Mouse (Mus musculus) forebrain, postnatal 0 days (tissue): ENCODE measurements at regions not wholly inside any gene's neighbourhood (a gene's known extent, or its start where the extent isn't known, plus 50 kb on each side); places are given as distances from the start of the nearest gene placed in this dataset.
"Not testable (repeated sequence)": the region's sequence is repeated elsewhere in the genome, so short reads cannot be mapped to it uniquely, and the experiment has no call there.

Experiments used
- ATAC-seq: fragments of 200-750 bp; cut with Nextera tagmentation; 2 replicates; pipeline ENCODE4 v1.8.0; 2017; ENCODE audit warnings: mild to moderate bottlenecking, moderate library complexity
- DNase-seq: peaks from one replicate; pipeline ENCODE4 v3.0.0-alpha.2; 2015
- H3K27ac ChIP-seq: fragments of 300-500 bp; sonication (generic); 2 replicates; pipeline ENCODE4 v1.5.1; 2014; ENCODE audit warnings: low read depth, mild to moderate bottlenecking, antibody characterized with exemption, low read length, moderate library complexity, mixed read lengths
- H3K27me3 ChIP-seq: fragments of 300-500 bp; sonication (generic); 2 replicates; pipeline ENCODE4 v1.6.1; 2014; ENCODE audit warnings: mild to moderate bottlenecking, low read length, mixed read lengths; ENCODE audit not compliant: insufficient read depth
- H3K36me3 ChIP-seq: fragments of 300-500 bp; sonication (generic); 2 replicates; pipeline ENCODE4 v1.6.1; 2014; ENCODE audit warnings: mild to moderate bottlenecking, moderate library complexity; ENCODE audit not compliant: insufficient read depth
- H3K4me1 ChIP-seq: fragments of 300-500 bp; sonication (generic); 2 replicates; pipeline ENCODE4 v1.6.1; 2014; ENCODE audit warnings: antibody characterized with exemption; ENCODE audit not compliant: insufficient read depth
- H3K4me2 ChIP-seq: fragments of 300-500 bp; sonication (generic); 2 replicates; pipeline ENCODE4 v1.6.1; 2014; ENCODE audit warnings: low read depth, mild to moderate bottlenecking, moderate library complexity
- H3K4me3 ChIP-seq: fragments of 300-500 bp; sonication (generic); 2 replicates; pipeline ENCODE4 v1.5.1; 2014; ENCODE audit warnings: low read depth, low read length, mixed read lengths
- H3K9ac ChIP-seq: fragments of 300-500 bp; sonication (generic); 2 replicates; pipeline ENCODE4 v1.6.1; 2014; ENCODE audit warnings: mild to moderate bottlenecking
- H3K9me3 ChIP-seq: fragments of 300-500 bp; sonication (generic); 2 replicates; pipeline ENCODE4 v1.6.1; 2016; ENCODE audit warnings: low read length
- CTCF ChIP-seq: sonication (generic); IDR thresholded peaks from 2 replicates; pipeline ENCODE4 v1.5.1; 2016; ENCODE audit warnings: antibody characterized with exemption, control low read depth, low read depth
- WGBS: fragments of 180-500 bp; shearing (Covaris S2); extraction: QIAGEN DNeasy Blood & Tissue Kit; methylation state at CpG from one replicate; pipeline ENCODE4 v1.1.7; 2014; 5-methylcytosine and 5-hydroxymethylcytosine counted together

DNA sequence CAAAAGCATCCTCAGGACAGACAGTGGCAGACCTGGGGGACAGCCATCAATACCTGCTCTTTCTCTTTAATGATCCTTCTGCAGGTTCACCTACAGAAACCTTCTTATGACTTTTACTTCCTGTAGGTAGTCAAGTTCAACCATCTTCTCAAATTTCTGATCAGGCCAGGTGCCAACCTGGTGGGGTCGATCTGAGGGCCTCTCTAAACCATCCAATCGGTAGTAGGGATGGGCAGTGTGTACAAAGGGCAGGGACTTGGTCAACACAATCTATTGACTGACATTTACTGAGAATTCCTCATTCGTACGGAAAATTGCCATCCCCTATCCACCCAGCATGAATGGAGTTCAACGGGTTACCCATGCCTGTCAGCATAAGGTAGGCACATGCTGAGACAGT is 74.8 kb upstream of the Alkbh8 start:
- Histone ChIP-seq H3K27ac (no peak overlapping the region), H3K4me1 (no peaks in the 10 kb centered on the region), H3K4me2 (no peak overlapping the region), H3K27me3 (no peaks in the 10 kb centered on the region), H3K9me3 (0 out of 2 replicates have a peak, but pooled peaks cover 8% of the 10 kb centered on the region), H3K4me3 (no peak overlapping the region), H3K36me3 (no peaks in the 10 kb centered on the region), H3K9ac (no peak overlapping the region)
- no peak for TF ChIP-seq CTCF
- 73% methylated on average over 5 of the region's 5 CpGs for WGBS
- ATAC-seq (no peak), DNase-seq (no peak)

DNA sequence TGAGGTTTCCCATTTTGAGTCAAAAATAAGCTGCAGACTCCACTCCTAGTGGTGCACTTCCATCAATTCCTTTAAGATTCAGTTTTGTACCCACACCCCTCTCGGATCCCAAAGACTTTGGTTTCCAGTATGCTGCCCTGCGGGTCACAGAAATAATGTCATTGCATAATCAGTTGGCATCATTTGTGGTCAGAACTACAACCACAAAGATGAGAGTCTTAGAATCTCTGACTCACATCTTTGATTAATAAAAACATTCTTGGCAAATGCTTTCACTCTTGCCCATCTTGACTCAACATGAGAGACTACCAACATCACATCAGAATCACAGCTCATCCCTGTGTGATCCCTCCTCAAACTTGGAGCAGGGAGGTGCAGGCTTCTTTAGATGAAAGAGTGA is 74.1 kb upstream of the Alkbh8 start:
- H3K4me2 ChIP-seq = no peak overlapping the region
- 87% methylated on average over 2 of the region's 2 CpGs for WGBS
- H3K9me3 ChIP-seq = 0 out of 2 replicates have a peak, but pooled peaks cover 8% of the 10 kb centered on the region
- H3K4me1 ChIP-seq = no peaks in the 10 kb centered on the region
- H3K27me3 ChIP-seq = no peaks in the 10 kb centered on the region
- no peak overlapping the region for H3K4me3 ChIP-seq
- no peak for TF ChIP-seq CTCF
- ATAC-seq = no peak
- no peaks in the 10 kb centered on the region for H3K36me3 ChIP-seq
- no peak overlapping the region for H3K9ac ChIP-seq
- DNase-seq = no peak
- H3K27ac ChIP-seq = no peak overlapping the region

DNA sequence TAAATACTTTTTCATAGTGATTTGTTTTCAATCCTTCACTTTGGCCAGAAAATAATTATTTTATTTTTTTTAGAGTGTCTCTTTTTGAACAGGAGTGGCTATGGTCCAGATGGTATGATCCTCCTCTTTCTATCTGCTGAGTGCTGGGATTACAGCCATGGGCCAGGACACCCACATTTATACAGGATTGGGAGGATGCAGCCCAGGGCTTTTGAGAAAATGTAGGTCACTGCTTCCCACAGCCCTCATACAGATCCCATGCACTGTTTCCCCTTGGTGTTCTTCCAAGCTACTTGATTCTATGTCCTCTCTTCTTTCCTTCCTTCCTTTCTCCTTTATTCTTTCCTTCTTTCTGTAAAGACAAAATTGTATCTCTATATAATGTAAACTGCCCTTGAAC is 70.5 kb upstream of the Alkbh8 start:
- no peak overlapping the region for H3K4me3 ChIP-seq
- no peak for TF ChIP-seq CTCF
- H3K36me3 ChIP-seq = no peaks in the 10 kb centered on the region
- H3K4me1 ChIP-seq = no peaks in the 10 kb centered on the region
- H3K27ac ChIP-seq = no peak overlapping the region
- H3K4me2 ChIP-seq = no peak overlapping the region
- DNase-seq (no peak), ATAC-seq (no peak)
- H3K27me3 ChIP-seq = no peaks in the 10 kb centered on the region
- peaks cover 8% of the 10 kb centered on the region; the same call in 1 of the 2 replicates for H3K9me3 ChIP-seq
- no peak overlapping the region for H3K9ac ChIP-seq

DNA sequence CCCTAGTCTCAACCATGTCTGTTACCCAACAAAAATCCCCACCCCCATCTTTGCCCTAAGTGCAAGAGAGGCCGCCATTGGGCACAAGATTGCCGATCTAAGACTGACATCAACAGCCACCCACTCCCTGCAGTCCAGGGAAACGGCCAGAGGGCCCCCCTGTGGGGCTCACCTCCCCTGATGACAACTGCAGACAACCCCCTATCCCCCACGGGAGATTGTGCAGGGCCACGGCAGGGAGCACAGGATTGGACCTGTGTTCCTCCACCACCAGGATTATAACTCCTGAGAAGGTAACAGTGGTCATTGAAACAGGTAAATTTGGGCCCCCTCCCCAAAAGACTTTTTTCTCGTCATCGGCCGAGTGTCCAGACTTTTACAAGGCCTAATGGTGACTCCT is 54.4 kb upstream of the Alkbh8 start:
- H3K27ac ChIP-seq, H3K27me3 ChIP-seq, H3K36me3 ChIP-seq, H3K4me1 ChIP-seq, H3K9me3 ChIP-seq, H3K9ac ChIP-seq, ATAC-seq, H3K4me2 ChIP-seq, H3K4me3 ChIP-seq, DNase-seq: not testable (repeated sequence)
- 84% methylated on average over 8 of the region's 8 CpGs for WGBS

DNA sequence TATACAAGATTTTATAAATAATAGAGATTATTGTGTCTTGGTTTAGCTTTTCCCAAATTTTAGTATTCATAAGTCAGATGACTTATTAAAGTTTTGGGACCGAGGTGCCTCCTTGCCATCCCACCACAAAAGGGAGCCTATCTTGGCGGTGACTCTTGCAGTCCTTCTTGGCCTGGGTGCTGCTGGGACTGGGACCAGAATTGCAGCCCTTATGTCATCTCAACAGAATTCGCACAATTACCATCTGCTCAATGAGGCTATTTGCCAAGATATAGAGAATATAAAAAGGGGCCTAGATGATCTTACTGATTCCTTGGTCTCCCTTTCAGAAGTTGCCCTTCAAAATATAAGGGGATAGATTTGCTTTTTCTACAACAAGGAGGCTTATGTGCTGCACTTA is 53.0 kb upstream of the Alkbh8 start:
- not testable (repeated sequence) for H3K9ac ChIP-seq, ATAC-seq, H3K4me1 ChIP-seq, H3K4me3 ChIP-seq, DNase-seq, H3K36me3 ChIP-seq, H3K4me2 ChIP-seq, H3K27ac ChIP-seq, H3K9me3 ChIP-seq, H3K27me3 ChIP-seq
- 94% methylated on average over 3 of the region's 3 CpGs for WGBS

DNA sequence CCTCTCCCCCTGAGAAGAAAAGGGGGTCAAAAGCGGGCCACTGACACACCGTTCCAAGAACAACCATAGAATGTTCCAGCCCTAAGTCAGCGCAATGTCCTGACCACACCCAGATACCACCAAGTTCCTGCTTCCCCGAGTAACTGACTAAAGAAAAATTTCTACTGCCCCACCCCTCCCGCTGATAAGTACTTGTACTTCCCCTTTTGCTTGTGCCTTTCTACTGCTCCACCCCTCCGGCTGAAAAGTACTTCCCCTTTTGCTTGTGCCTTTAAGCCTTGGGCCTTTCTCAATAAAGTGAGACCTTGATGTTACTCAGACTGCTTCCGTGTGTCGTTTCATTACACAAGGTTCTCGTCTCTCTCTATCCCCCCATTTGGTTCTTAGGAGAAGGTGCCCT is 51.6 kb upstream of the Alkbh8 start:
- DNase-seq, H3K4me2 ChIP-seq, H3K4me3 ChIP-seq, H3K9me3 ChIP-seq, H3K4me1 ChIP-seq, H3K9ac ChIP-seq, H3K27ac ChIP-seq, H3K27me3 ChIP-seq, H3K36me3 ChIP-seq, ATAC-seq: not testable (repeated sequence)
- 91% methylated on average over 9 of the region's 9 CpGs for WGBS
